Mouse (Mus musculus) frontal cortex, adult (tissue): ENCODE measurements around the gene Dnajb1.

Experiments
- ATAC-seq: cut with Nextera tagmentation; 2 replicates; pipeline ENCODE4 v1.9.2; 2017; ENCODE audit warnings: mild to moderate bottlenecking, moderate library complexity, mixed read lengths; ENCODE audit not compliant: low TSS enrichment

Gene Dnajb1

DNA sequence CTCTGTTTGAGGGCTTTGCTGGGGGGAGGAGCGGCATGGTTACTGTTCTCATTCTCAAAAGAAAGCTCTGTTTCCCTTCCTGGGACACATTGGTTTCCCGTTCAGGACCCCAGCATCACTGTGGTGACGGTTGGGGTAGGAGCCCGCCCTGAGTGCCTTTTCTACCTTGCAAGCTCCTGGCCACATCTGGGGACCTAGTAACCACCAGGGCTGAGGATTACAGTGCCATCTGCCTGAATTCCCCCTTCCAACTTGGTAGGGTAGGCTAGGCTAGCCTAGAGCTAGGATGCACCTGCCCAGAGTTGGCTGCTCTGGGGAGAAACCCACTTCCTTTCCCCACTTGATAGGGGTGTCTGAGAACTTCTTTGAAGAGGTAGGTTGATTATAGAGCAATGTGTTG is 3.9 kb downstream of the Dnajb1 start:
- ATAC-seq, result no peak

DNA sequence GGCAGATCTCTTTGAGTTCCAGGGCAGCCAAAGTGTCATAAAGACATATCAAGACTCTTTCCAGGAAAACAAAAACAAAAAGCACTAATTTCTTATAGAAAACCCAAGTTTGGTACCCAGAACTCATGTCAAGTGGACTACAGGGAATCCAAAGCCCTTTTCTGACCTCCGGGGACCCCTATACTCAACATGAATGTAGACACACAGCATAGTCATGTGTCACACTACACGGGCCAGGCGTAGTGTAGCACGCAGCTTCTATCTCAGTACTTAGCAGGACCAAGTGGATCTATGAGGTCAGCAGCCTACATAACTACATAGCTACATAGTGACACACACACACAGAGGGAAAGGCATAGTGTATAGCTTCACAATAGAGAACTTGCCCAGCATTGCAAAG is 5.7 kb downstream of the Dnajb1 start:
- ATAC-seq, result no peak

DNA sequence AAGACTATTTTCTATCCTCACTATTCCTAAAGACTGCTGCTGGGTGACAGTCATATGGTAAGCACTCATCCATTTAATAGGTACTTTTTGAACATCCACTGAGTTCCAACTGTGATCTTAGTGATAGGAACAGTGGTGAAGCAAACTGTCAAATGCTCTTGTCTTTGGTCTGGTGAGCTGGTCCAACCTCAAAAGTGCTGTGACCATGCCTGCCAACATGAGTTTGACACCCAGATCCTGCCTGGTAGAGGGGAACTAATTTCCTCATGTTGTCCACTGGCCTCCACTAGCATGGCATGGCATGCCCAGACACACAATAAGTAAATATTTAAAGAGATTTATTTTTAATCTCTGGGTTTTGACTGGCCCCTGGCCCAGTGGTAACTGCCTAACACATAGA is 8.6 kb downstream of the Dnajb1 start:
- no peak for ATAC-seq

DNA sequence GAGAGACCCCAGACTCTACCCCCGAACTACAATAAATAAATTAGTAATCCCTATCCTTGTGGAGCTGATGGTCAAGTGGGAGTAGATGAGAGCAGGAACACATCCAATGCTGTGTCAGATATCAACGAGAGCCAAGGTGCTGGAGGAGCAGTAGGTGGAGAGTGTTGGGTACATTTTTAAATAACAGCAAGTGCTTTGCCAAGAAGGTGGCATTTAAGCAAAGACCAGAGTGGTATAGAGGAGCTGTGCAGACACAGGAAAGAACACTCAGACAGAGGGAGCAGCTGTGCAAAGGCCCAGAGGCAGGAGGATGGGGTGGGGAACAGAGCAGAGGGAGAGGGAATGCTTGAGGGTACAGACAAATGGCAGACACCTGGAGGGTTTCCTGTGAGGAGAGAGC is 9.1 kb downstream of the Dnajb1 start:
- peak; percentile 82 for ATAC-seq

- no peak for ATAC-seq
Observed at GRCm38 (mm10) chr8:83618566-83618965, 10.6 kb downstream of the Dnajb1 start.

DNA sequence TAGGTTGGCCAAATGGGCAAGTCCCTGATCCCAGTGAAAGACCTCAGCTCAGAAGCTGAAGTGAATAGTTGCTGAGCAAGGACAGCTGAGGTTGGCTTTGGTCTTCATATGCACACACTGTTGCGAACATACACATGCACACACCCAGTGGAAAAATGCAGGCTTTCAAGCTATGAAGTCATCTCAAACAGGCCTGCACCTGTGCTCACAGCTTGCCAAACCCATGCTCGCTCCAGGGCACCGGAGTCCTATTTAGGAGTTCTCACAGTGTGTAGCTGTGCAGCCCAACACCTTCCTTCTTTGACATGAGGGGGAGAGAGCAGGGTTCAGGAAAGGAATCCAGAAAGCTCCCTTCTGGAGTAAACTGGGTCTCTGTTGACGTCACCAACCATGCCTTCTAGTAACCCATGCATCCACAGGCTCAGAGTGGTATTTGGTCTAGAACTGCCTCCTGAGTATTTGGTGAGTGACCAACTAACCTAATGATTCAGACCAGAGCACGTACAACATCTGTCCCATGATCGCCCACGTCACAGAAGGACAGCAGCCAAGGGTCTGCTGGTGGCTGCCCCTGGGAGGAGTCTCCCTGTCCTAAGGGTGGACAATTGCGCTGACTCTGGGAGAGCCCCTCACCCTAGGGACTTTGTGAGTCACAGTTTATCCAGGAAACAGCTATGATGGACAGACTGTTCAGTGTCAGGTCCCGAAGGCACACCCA is 11.7 kb downstream of the Dnajb1 start:
- no peak for ATAC-seq

GRCm38 (mm10) chr8:83621691-83622388 is 13.8 kb downstream of the Dnajb1 start:
- ATAC-seq, result 0 out of 2 replicates have a peak, but pooled peaks have one; percentile 1

DNA sequence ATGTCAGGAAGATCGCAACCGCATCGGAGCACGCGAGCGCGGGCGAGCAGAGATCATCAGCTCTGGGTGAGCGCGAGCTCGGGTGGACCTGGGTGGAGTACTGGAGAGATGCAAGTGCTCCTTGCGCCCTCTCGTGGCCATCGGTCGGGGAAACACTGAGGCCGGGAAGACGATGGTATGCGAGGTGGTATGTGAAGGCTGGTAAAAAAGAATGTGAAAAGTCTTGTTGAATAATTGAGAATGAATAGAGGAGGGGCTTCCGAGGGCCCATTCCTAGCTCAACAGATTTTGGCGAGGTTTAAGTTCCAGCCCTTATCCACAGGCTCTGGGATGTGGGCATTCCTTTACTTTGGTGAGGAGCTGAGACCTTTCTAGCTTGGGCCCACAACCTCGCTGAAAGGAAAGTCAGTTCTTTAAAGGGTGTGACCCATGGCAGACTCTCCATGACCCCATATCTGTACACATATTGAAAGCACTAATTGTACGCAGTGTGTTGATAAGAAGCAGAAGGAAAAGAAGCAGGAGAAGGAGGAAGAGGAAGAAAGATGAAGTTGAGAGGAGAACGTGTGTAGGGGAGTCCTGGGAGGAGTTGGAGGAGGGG is 14.5 kb downstream of the Dnajb1 start:
- ATAC-seq, result peak; percentile 92

DNA sequence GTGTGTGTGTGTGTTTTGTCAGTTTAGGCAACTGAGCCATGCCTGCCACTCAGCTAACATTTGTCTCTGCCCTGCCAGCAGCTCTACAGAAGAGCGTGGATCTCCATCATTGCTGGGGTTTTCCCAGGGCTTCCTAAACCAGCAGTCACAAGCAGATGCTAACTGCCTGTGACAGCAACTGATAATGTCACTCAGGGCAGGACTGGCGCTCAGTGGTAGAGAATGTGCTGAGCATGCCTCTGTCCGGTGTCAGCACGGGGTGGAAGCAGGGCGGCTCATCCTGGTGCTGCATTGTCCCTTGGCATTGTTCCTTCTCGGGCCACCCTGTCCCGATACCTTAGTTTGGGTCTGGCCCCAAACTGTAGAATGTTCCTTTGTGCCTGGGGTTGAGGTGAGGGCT is 15.6 kb downstream of the Dnajb1 start:
- no peak for ATAC-seq

GRCm38 (mm10) chr8:83624739-83625138 is 16.7 kb downstream of the Dnajb1 start:
- no peak for ATAC-seq

DNA sequence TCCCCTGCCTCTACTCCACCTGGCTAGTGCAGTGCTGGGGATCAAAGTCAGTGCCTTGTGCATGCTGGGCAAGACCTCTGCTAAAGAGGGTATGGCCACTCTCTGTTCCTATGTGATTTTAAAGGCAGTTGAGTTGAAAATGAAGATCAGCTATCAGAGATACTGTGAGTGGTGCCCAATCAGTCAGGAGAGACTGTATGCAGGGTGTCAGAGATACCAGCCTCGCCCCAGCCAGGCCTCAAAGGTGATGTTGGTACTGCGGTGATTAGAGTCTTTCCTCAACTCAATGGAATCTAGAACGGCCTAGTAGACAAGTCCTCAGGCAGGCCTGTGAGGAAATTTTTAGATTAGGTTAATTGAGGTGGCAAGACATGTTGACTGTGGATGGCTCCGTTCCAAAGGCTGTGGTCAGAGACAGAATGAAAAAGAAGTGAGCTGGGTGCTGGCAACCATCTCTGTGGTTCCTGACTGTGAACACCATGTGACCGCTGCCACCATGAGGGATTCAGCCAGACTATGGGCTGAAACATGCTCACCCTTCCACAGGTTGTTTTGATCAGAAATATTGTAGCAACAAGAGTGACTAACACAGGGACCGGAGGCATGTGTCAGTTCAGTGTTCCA is 17.8 kb downstream of the Dnajb1 start:
- no peak for ATAC-seq

GRCm38 (mm10) chr8:83632083-83632707 is 24.2 kb downstream of the Dnajb1 start:
- no peak for ATAC-seq

- ATAC-seq, result no peak
Observed at GRCm38 (mm10) chr8:83638856-83639255, 30.9 kb downstream of the Dnajb1 start.

DNA sequence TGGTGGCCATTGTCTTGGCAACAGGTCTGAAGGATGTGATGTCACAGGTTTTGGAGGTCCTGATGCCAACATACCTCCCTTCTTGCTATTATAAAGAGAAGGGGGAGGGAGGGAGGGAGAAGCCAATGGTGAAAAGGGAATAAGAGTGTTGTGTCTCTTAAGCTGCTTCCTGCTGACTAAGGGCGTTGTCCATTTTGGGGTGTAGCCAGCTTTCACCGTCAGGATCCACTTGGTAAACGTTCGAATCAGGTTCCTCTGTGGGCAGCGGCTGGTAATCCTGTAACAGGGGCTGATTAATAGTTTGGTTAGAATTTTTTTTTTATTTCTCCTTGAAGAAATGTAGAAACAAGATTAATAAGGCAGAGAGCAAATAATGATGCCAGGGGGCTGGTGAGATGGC is 31.7 kb downstream of the Dnajb1 start:
- ATAC-seq, result no peak

DNA sequence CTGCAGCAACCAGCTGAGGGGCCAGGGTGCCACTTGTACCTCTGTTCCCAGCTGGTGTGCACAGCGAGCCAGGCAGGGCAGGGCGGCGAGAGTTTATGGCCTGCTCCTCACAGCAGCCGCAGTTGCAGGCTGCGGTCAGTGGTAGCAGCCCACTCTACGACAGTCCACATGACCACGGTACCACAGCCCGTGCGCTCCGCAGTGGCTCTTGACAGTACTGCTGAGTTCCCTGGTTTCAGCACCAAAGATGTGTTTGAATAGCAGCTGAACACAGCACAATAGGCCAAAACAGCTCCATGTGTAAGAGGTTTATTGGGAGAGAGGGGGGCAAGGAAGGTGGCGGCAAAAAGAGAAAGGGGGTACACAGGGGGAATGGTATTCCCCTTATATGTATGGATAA is 39.5 kb downstream of the Dnajb1 start:
- no peak for ATAC-seq

DNA sequence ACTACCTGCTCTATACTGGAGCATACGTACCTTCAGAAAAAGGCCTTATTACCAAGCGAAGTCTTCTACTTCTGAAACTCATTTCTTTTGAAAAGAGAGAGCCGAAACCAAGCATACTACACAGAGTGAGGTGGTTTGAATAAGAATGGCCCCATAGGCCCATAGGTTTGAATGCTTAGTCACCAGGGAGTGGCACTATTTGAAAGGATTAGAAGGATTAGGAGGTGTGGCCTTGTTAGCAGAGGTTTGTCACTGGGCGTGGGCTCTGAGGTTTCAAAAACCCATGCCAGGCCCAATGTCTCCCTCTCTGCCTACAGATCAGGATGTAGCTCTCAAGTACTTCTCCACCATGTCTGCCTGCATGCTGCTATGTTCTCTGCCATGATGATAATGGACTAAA is 40.0 kb downstream of the Dnajb1 start:
- no peak for ATAC-seq

DNA sequence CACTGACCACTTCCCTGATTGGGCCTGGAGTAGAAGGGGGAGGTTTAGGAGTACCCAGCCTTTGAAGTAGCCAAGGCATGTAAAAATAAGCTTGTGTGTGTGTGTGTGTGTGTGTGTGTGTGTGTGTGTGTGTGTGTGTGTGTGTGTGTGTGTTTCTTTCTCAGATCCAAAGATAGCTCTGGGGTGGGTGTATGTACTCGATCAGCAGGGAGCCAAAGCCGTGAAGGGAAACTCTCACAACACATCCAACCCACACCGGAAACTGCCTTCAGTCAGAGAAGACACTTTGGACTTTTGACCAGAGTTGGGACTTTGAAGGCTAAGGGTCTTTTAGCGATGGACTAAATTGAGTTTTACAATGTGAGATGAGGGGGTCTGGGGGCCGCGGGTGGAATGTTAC is 41.7 kb downstream of the Dnajb1 start:
- no peak for ATAC-seq

DNA sequence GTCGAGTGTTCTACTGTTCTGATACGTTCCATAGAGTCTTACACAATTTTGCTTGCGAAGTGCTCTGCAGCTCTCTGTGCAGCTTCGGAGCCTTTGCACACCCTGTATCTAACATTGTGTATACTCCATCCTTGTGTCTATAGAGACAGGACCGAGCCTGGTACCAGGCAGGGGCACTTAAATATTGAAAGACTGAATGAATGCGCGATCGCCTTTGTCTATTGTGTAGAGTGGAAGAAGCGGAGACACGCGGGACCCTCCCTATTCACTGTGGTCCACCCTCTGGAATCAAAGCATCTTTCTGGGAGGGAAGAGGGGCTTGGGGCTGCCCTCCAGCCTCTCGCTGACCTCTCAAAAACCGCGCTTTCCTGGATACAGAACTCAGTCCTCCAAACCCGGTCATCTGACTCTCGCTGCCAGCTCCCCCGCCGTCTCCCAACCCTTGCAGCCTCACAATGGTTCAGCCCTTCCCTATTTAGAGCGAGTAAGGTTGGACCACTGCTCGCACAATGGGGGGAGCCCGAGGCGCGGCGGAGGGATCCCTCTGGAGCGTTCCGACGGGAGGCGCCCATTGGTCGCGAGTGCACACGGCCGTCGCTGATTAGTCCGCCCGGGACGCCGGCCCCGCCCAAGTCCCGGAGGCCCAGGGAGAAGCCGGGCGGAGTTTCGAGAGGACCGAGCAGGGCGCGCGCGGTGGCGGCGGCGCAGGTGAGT is 44.2 kb downstream of the Dnajb1 start, which contains the start of gene Gipc1:
TSS of gene Gipc1 (plus strand) at position 648 of the 714 bp plus-strand sequence.
- peak; percentile 92 for ATAC-seq

DNA sequence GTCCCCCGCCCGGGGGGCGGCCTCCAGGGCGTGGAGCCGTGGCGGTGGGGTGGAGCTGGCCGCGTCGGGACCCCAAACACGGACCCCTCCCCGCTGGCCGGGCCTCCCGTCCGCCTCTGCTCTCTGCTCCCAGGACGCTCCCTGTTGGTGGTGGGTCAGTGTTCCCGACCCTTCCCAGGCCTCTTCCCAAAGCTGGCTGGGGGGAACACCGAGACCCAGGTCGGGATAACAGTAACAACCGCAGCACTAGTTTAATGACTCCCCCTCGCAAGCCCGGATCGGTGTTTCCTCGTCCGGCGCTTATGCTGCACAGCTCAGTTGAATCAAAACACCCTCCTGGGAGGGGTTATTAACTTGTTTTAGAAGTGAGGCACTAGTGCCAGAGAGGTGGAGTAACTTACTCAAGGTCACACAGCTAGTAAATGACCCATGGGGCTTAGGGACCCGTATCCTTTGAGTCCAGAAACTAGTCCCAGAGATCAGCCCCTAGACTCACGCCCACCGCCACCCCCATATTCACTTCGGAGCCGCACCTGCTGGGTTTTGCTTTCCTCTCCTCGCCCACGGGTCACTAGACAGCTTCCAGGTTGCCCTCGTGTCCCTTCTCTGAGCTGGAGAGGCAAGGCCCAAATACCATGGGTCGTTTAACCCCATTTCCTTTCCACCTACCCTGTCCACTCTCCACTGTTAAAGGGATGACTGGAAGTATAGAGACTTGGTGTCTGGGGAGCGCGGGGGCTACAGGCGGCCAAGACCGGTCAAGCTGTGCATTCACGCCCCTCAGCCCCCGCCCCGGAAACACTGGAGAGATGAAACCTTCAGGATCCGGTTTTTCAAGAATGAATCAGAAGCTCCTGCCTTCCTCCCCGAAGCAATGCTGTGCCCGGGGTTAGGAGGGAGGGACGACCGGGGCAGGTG is 45.0 kb downstream of the Dnajb1 start:
- peak; percentile 1; the same call in 1 of the 2 replicates for ATAC-seq

DNA sequence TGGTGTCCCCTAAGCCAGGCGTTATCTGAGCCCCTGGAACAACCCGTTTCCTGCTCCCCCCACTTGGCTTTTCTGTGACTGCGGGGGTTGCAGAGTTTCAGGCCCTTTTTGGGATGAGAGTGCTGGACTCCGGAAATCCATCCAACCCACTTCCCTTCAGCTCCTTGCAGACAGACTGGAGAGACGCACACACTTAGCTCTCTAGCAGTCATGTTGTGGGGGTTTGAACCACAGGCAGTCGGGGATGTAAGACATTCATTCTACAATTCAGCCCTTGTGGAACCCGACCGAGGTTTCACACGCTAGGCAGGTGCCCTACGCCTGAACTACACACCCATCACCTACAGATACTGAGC is 45.6 kb downstream of the Dnajb1 start:
- ATAC-seq, result peak; percentile 11; the same call in 1 of the 2 replicates
